Mouse (Mus musculus) heart, embryonic 15.5 days (tissue): ENCODE data around the gene Zfp691. TPM values are rescaled to one million over a fixed set of nuclear protein-coding genes. Genes with fewer than 3 reads are reported as not detected.

ENCODE experiments used
- ATAC-seq: fragments of 200-750 bp; cut with Nextera tagmentation; replicated peaks from 2 replicates; pipeline ENCODE4 v1.8.0; 2017; ENCODE audit warnings: low read depth, moderate TSS enrichment; ENCODE audit not compliant: insufficient number of reproducible peaks, insufficient read depth, low FRiP score
- H3K27ac ChIP-seq: fragments of 300-500 bp; sonication (generic); 2 replicates; pipeline ENCODE4 v1.5.1; 2015; ENCODE audit warnings: mild to moderate bottlenecking, inconsistent platforms
- H3K27me3 ChIP-seq: fragments of 300-500 bp; sonication (generic); 2 replicates; pipeline ENCODE4 v1.6.1; 2015; ENCODE audit warnings: inconsistent platforms
- H3K36me3 ChIP-seq: fragments of 300-500 bp; sonication (generic); 2 replicates; pipeline ENCODE4 v1.6.1; 2015; ENCODE audit warnings: mild to moderate bottlenecking, inconsistent platforms
- H3K4me1 ChIP-seq: fragments of 300-500 bp; sonication (generic); replicated peaks from 2 replicates; pipeline ENCODE4 v1.6.1; 2015; ENCODE audit warnings: inconsistent platforms
- H3K4me2 ChIP-seq: fragments of 300-500 bp; sonication (generic); 2 replicates; pipeline ENCODE4 v1.6.1; 2015; ENCODE audit warnings: inconsistent platforms, mild to moderate bottlenecking, moderate library complexity
- H3K4me3 ChIP-seq: fragments of 300-500 bp; sonication (generic); 2 replicates; pipeline ENCODE4 v1.5.1; 2015; ENCODE audit warnings: mild to moderate bottlenecking, inconsistent platforms
- H3K9ac ChIP-seq: fragments of 300-500 bp; sonication (generic); 2 replicates; pipeline ENCODE4 v1.6.1; 2015; ENCODE audit warnings: mild to moderate bottlenecking, inconsistent platforms
- H3K9me3 ChIP-seq: fragments of 300-500 bp; sonication (generic); replicated peaks from 2 replicates; pipeline ENCODE4 v1.6.1; 2016; ENCODE audit warnings: inconsistent platforms
- WGBS: fragments of 180-500 bp; shearing (Covaris S2); methylation state at CpG from one replicate; pipeline ENCODE4 v1.1.7; 2015; ENCODE audit warnings: mixed read lengths; 5-methylcytosine and 5-hydroxymethylcytosine counted together
- polyA plus RNA-seq: library from polyadenylated mRNA; unstranded; fragments of >200 nt; fragmentation: Nextera tagmentation; extraction: Ambion mirVana; gene quantifications from 2 replicates; pipeline ENCODE4 v1.2.1, GENCODE M21; 2015

Zfp691 gene
- polyA plus RNA-seq, 1 experiment from 2014 or later: 10.6 TPM

- Histone ChIP-seq H3K9me3 (no peaks in the 10 kb centered on the region), H3K27ac (no peak within 1 kb of the TSS), H3K9ac (no peak within 1 kb of the TSS), H3K27me3 (no peaks in the 10 kb centered on the region), H3K4me2 (no peak within 1 kb of the TSS), H3K4me1 (peaks cover 4% of the 10 kb centered on the region; the same call in 1 of the 2 replicates), H3K4me3 (no peak within 1 kb of the TSS), H3K36me3 (no peaks in the 10 kb centered on the region)
- WGBS: 64% methylated on average over 6 of the region's 6 CpGs
- ATAC-seq: no peak
Observed at GRCm38 (mm10) chr4:119189864-119190263, 15.9 kb upstream of the Zfp691 start, which contains the start of gene Ermap. Ermap (minus strand) TSS chr4:119190011.

- Histone ChIP-seq H3K27ac (no peak overlapping the region), H3K27me3 (no peaks in the 10 kb centered on the region), H3K4me1 (peaks cover 4% of the 10 kb centered on the region; the same call in 1 of the 2 replicates), H3K4me3 (no peak overlapping the region), H3K4me2 (no peak overlapping the region), H3K9me3 (no peaks in the 10 kb centered on the region), H3K9ac (no peak overlapping the region), H3K36me3 (no peaks in the 10 kb centered on the region)
- no peak for ATAC-seq
- WGBS: 83% methylated on average over 6 of the region's 6 CpGs
Observed at GRCm38 (mm10) chr4:119189392-119189791, 15.4 kb upstream of the Zfp691 start.

- H3K9ac ChIP-seq: no peak overlapping the region
- peaks cover 4% of the 10 kb centered on the region; the same call in 1 of the 2 replicates for H3K4me1 ChIP-seq
- WGBS: 32% methylated on average over 11 of the region's 11 CpGs
- no peak overlapping the region for H3K4me3 ChIP-seq
- no peak overlapping the region for H3K27ac ChIP-seq
- no peaks in the 10 kb centered on the region for H3K36me3 ChIP-seq
- H3K4me2 ChIP-seq: no peak overlapping the region; the same call in 1 of the 2 replicates
- H3K27me3 ChIP-seq: no peaks in the 10 kb centered on the region
- ATAC-seq: 0 out of 2 replicates have a peak, but pooled peaks have one; percentile 39
- H3K9me3 ChIP-seq: no peaks in the 10 kb centered on the region
Observed at GRCm38 (mm10) chr4:119188060-119188785, 14.2 kb upstream of the Zfp691 start.

GRCm38 (mm10) chr4:119185771-119186170 lies 11.8 kb upstream of the Zfp691 start:
- 78% methylated on average over 4 of the region's 4 CpGs for WGBS
- Histone ChIP-seq H3K4me2 (no peak overlapping the region), H3K9ac (no peak overlapping the region), H3K36me3 (no peaks in the 10 kb centered on the region), H3K27me3 (no peaks in the 10 kb centered on the region), H3K4me1 (peaks cover 8% of the 10 kb centered on the region), H3K4me3 (no peak overlapping the region), H3K27ac (no peak overlapping the region), H3K9me3 (no peaks in the 10 kb centered on the region)
- ATAC-seq: no peak

GRCm38 (mm10) chr4:119183525-119183924 lies 9.5 kb upstream of the Zfp691 start:
- no peak overlapping the region for H3K27ac ChIP-seq
- H3K4me3 ChIP-seq: no peak overlapping the region
- H3K9ac ChIP-seq: no peak overlapping the region
- 26% methylated on average over 1 of the region's 1 CpGs for WGBS
- no peaks in the 10 kb centered on the region for H3K36me3 ChIP-seq
- H3K9me3 ChIP-seq: no peaks in the 10 kb centered on the region
- peaks cover 5% of the 10 kb centered on the region for H3K4me1 ChIP-seq
- H3K4me2 ChIP-seq: no peak overlapping the region
- no peaks in the 10 kb centered on the region for H3K27me3 ChIP-seq
- ATAC-seq: no peak

GRCm38 (mm10) chr4:119181456-119181855 lies 7.5 kb upstream of the Zfp691 start:
- WGBS: 81% methylated on average over 9 of the region's 9 CpGs
- no peak for ATAC-seq
- Histone ChIP-seq H3K27ac (no peak overlapping the region), H3K9me3 (no peaks in the 10 kb centered on the region), H3K27me3 (no peaks in the 10 kb centered on the region), H3K9ac (no peak overlapping the region), H3K4me3 (no peak overlapping the region), H3K4me2 (no peak overlapping the region), H3K36me3 (no peaks in the 10 kb centered on the region), H3K4me1 (peaks cover 3% of the 10 kb centered on the region; the same call in 1 of the 2 replicates)

- Histone ChIP-seq H3K4me2 (no peak overlapping the region), H3K27ac (no peak overlapping the region), H3K4me3 (no peak overlapping the region), H3K9ac (no peak overlapping the region), H3K27me3 (no peaks in the 10 kb centered on the region), H3K9me3 (no peaks in the 10 kb centered on the region), H3K36me3 (no peaks in the 10 kb centered on the region), H3K4me1 (peaks cover 3% of the 10 kb centered on the region; the same call in 1 of the 2 replicates)
- ATAC-seq: no peak
- WGBS: 35% methylated on average over 4 of the region's 4 CpGs
Observed at GRCm38 (mm10) chr4:119180133-119180707, 6.2 kb upstream of the Zfp691 start.

- ATAC-seq: no peak
- WGBS: 47% methylated on average over 18 of the region's 18 CpGs
Observed at GRCm38 (mm10) chr4:119178331-119178730, 4.3 kb upstream of the Zfp691 start.

GRCm38 (mm10) chr4:119177702-119178101 lies 3.7 kb upstream of the Zfp691 start:
- no peak overlapping the region for H3K9ac ChIP-seq
- H3K27ac ChIP-seq: no peak overlapping the region
- WGBS: 58% methylated on average over 5 of the region's 5 CpGs
- H3K27me3 ChIP-seq: no peaks in the 10 kb centered on the region
- peaks cover 9% of the 10 kb centered on the region for H3K4me1 ChIP-seq
- no peak overlapping the region for H3K4me2 ChIP-seq
- H3K9me3 ChIP-seq: no peaks in the 10 kb centered on the region
- no peaks in the 10 kb centered on the region for H3K36me3 ChIP-seq
- ATAC-seq: no peak
- H3K4me3 ChIP-seq: no peak overlapping the region

More at GRCm38 (mm10) chr4:119178331-119178730, 4.3 kb upstream of the Zfp691 start:
- no peak overlapping the region for H3K27ac ChIP-seq
- H3K4me3 ChIP-seq: no peak overlapping the region
- H3K9me3 ChIP-seq: no peaks in the 10 kb centered on the region
- H3K36me3 ChIP-seq: no peaks in the 10 kb centered on the region
- H3K27me3 ChIP-seq: no peaks in the 10 kb centered on the region
- peaks cover 3% of the 10 kb centered on the region; the same call in 1 of the 2 replicates for H3K4me1 ChIP-seq
- H3K9ac ChIP-seq: no peak overlapping the region
- H3K4me2 ChIP-seq: no peak overlapping the region

- peaks cover 23% of the 10 kb centered on the region for H3K4me1 ChIP-seq
- H3K9me3 ChIP-seq: no peaks in the 10 kb centered on the region
- peak overlapping the region; percentile 65 for H3K4me2 ChIP-seq
- H3K36me3 ChIP-seq: peaks cover 18% of the 10 kb centered on the region
- peak overlapping the region; percentile 82 for H3K27ac ChIP-seq
- peak overlapping the region; percentile 85 for H3K9ac ChIP-seq
- no peaks in the 10 kb centered on the region for H3K27me3 ChIP-seq
- WGBS: 31% methylated on average over 18 of the region's 18 CpGs
- no peak for ATAC-seq
- peak overlapping the region; percentile 80 for H3K4me3 ChIP-seq
Observed at GRCm38 (mm10) chr4:119172919-119173650, 910 bp downstream of the Zfp691 start.

- Histone ChIP-seq H3K27me3 (no peaks in the 10 kb centered on the region), H3K36me3 (peaks cover 18% of the 10 kb centered on the region), H3K27ac (no peak overlapping the region), H3K9ac (no peak overlapping the region), H3K4me1 (peaks cover 17% of the 10 kb centered on the region), H3K4me3 (no peak overlapping the region), H3K4me2 (no peak overlapping the region), H3K9me3 (no peaks in the 10 kb centered on the region)
- 8% methylated on average over 4 of the region's 4 CpGs for WGBS
- no peak for ATAC-seq
Observed at GRCm38 (mm10) chr4:119167663-119168062, 6.3 kb downstream of the Zfp691 start.
